Mouse (Mus musculus) hindbrain, embryonic 15.5 days (tissue): ENCODE results near the gene Usp29. TPM values are rescaled to one million over a fixed set of nuclear protein-coding genes. Genes with fewer than 3 reads are reported as not detected.

ENCODE experiments used
- ATAC-seq: fragments of 200-750 bp; cut with Nextera tagmentation; 2 replicates; pipeline ENCODE4 v1.8.0; 2017; ENCODE audit warnings: low read depth, moderate number of reproducible peaks, moderate TSS enrichment; ENCODE audit not compliant: low FRiP score
- H3K27ac ChIP-seq: fragments of 300-500 bp; sonication (generic); replicated peaks from 2 replicates; pipeline ENCODE4 v1.5.1; 2015; ENCODE audit warnings: mild to moderate bottlenecking, inconsistent platforms
- H3K27me3 ChIP-seq: fragments of 300-500 bp; sonication (generic); 2 replicates; pipeline ENCODE4 v1.6.1; 2015; ENCODE audit warnings: control low read depth, inconsistent platforms
- H3K36me3 ChIP-seq: fragments of 300-500 bp; sonication (generic); 2 replicates; pipeline ENCODE4 v1.6.1; 2015; ENCODE audit warnings: control low read depth, inconsistent platforms
- H3K4me1 ChIP-seq: fragments of 300-500 bp; sonication (generic); replicated peaks from 2 replicates; pipeline ENCODE4 v1.6.1; 2015; ENCODE audit warnings: control low read depth, inconsistent platforms
- H3K4me2 ChIP-seq: fragments of 300-500 bp; sonication (generic); 2 replicates; pipeline ENCODE4 v1.6.1; 2015; ENCODE audit warnings: moderate library complexity, mild to moderate bottlenecking, inconsistent platforms
- H3K4me3 ChIP-seq: fragments of 300-500 bp; sonication (generic); 2 replicates; pipeline ENCODE4 v1.5.1; 2015; ENCODE audit warnings: mild to moderate bottlenecking, inconsistent platforms
- H3K9ac ChIP-seq: fragments of 300-500 bp; sonication (generic); 2 replicates; pipeline ENCODE4 v1.6.1; 2015; ENCODE audit warnings: inconsistent platforms
- H3K9me3 ChIP-seq: fragments of 300-500 bp; sonication (generic); 2 replicates; pipeline ENCODE4 v1.6.1; 2016; ENCODE audit warnings: control low read depth, inconsistent platforms
- WGBS: fragments of 180-500 bp; shearing (Covaris S2); methylation state at CpG from one replicate; pipeline ENCODE4 v1.1.7; 2015; 5-methylcytosine and 5-hydroxymethylcytosine counted together
- polyA plus RNA-seq: library from polyadenylated mRNA; unstranded; fragments of >200 nt; fragmentation: Nextera tagmentation; extraction: Ambion mirVana; gene quantifications from 2 replicates; pipeline ENCODE4 v1.2.1, GENCODE M21; 2015

The Usp29 gene
- polyA plus RNA-seq, 1 experiment from 2014 or later: 28.3 TPM

DNA sequence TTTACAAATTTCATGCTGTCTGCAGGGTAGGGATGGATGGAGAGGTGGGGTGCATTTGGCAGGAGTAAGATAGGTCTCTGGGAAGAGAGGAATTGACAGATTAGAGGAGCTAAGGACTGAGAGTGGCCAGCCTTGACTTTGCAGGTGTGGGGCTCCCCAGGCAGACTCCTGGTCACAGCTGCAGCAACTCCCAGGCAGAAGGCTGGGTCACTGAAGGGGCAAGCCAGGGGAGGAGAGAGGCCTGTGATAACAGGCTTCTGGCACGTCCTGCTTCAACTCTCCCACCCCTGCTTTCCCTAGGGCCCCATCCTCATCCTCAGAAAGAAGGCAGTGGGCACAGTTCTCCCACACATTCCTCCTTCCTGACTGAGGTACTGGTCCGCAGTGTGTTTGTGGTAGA is 67.0 kb downstream of the Usp29 start:
- no peak overlapping the region for H3K9ac ChIP-seq
- no peak for ATAC-seq
- no peaks in the 10 kb centered on the region for H3K27me3 ChIP-seq
- no peak overlapping the region for H3K4me2 ChIP-seq
- H3K4me3 ChIP-seq: no peak overlapping the region
- H3K27ac ChIP-seq: no peak overlapping the region
- H3K36me3 ChIP-seq: no peaks in the 10 kb centered on the region
- 66% methylated on average over 2 of the region's 2 CpGs for WGBS
- H3K9me3 ChIP-seq: no peaks in the 10 kb centered on the region
- H3K4me1 ChIP-seq: no peaks in the 10 kb centered on the region

- 72% methylated on average over 9 of the region's 9 CpGs for WGBS
- no peak overlapping the region for H3K27ac ChIP-seq
- H3K9me3 ChIP-seq: no peaks in the 10 kb centered on the region
- no peak overlapping the region for H3K9ac ChIP-seq
- no peak overlapping the region for H3K4me3 ChIP-seq
- H3K4me2 ChIP-seq: no peak overlapping the region
- no peaks in the 10 kb centered on the region for H3K36me3 ChIP-seq
- H3K4me1 ChIP-seq: no peaks in the 10 kb centered on the region
- ATAC-seq: no peak
- H3K27me3 ChIP-seq: no peaks in the 10 kb centered on the region
Observed at GRCm38 (mm10) chr7:6799105-6799805, 68.9 kb downstream of the Usp29 start.

- Histone ChIP-seq H3K4me2 (no peak overlapping the region), H3K4me3 (no peak overlapping the region), H3K36me3 (no peaks in the 10 kb centered on the region), H3K27me3 (no peaks in the 10 kb centered on the region), H3K9ac (no peak overlapping the region), H3K27ac (no peak overlapping the region), H3K9me3 (no peaks in the 10 kb centered on the region), H3K4me1 (no peaks in the 10 kb centered on the region)
- no peak for ATAC-seq
- WGBS: 71% methylated on average over 12 of the region's 12 CpGs
Observed at GRCm38 (mm10) chr7:6800586-6801441, 70.4 kb downstream of the Usp29 start.

- no peaks in the 10 kb centered on the region for H3K36me3 ChIP-seq
- H3K4me3 ChIP-seq: no peak overlapping the region
- no peaks in the 10 kb centered on the region for H3K9me3 ChIP-seq
- no peak overlapping the region for H3K4me2 ChIP-seq
- H3K27me3 ChIP-seq: no peaks in the 10 kb centered on the region
- H3K27ac ChIP-seq: no peak overlapping the region
- no peak for ATAC-seq
- WGBS: 83% methylated on average over 6 of the region's 6 CpGs
- no peaks in the 10 kb centered on the region for H3K4me1 ChIP-seq
- H3K9ac ChIP-seq: no peak overlapping the region
Observed at GRCm38 (mm10) chr7:6801642-6802041, 71.3 kb downstream of the Usp29 start.

GRCm38 (mm10) chr7:6810556-6810955 is 80.2 kb downstream of the Usp29 start:
- WGBS: 7% methylated on average over 3 of the region's 3 CpGs
- H3K27me3 ChIP-seq: no peaks in the 10 kb centered on the region
- no peak overlapping the region for H3K9ac ChIP-seq
- H3K9me3 ChIP-seq: no peaks in the 10 kb centered on the region
- H3K36me3 ChIP-seq: no peaks in the 10 kb centered on the region
- no peak overlapping the region for H3K4me3 ChIP-seq
- peak; percentile 92 for ATAC-seq
- H3K4me2 ChIP-seq: 0 out of 2 replicates have a peak overlapping the region, but pooled peaks have one; percentile 6
- H3K4me1 ChIP-seq: peaks cover 33% of the 10 kb centered on the region
- H3K27ac ChIP-seq: peak overlapping the region; percentile 79

DNA sequence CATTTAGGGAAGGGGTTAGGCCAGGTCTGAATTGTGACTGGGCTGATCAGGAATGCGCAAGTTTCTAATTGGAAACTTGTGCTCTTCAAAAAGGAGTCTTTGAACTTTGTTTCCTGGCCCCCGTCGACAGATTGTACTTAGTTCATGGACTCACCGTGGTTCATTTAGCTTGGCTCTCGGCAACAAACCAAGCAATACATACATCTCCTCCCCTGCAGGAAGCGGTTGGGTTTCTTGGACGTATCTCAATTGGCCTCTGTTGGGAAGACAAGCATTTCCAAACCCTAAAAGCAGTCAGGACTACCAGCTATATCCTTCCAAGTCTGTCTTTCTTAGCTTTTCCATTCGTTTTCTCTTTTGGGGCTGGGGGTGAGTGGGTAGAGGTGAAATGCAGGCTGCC is 84.6 kb downstream of the Usp29 start:
- H3K27ac ChIP-seq: no peak overlapping the region
- no peaks in the 10 kb centered on the region for H3K36me3 ChIP-seq
- H3K4me3 ChIP-seq: no peak overlapping the region
- H3K4me2 ChIP-seq: no peak overlapping the region
- no peaks in the 10 kb centered on the region for H3K9me3 ChIP-seq
- H3K4me1 ChIP-seq: peaks cover 36% of the 10 kb centered on the region
- no peak for ATAC-seq
- H3K27me3 ChIP-seq: no peaks in the 10 kb centered on the region
- 42% methylated on average over 8 of the region's 8 CpGs for WGBS
- H3K9ac ChIP-seq: no peak overlapping the region

DNA sequence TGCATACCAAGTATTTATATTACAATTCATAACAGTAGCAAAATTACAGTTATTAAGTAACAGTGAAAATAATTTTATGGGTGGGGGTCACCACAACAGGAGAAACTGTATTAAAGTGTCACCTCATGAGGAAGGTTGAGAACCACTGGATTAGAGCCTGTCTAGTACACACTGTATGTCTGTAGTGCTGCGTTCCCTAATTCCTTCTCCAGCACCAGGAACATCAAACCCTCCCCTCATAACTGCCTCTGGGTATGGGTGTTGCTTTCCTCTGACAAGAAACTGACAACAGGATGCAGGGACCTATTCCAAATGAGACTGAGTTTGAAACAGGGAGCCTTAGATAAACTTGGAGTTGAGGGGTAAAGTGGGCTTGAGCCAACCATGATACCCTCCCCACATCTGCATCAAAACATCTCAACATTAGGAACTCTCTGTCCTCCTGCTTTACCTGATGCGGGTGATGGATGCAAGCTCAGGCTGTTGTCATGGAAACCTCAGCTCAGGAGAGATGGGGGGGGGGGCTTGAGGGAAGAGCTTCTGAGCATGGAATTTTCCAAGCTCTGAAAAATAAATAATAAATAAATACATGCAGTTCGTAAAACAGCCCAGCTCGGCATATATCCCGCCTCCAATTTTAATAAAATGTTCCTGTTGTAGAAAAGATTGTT is 86.5 kb downstream of the Usp29 start:
- Histone ChIP-seq H3K27ac (peak overlapping the region; percentile 69), H3K4me2 (no peak overlapping the region), H3K36me3 (no peaks in the 10 kb centered on the region), H3K4me1 (peaks cover 19% of the 10 kb centered on the region), H3K27me3 (no peaks in the 10 kb centered on the region), H3K9ac (no peak overlapping the region), H3K9me3 (no peaks in the 10 kb centered on the region), H3K4me3 (no peak overlapping the region)
- peak; percentile 67; the same call in 1 of the 2 replicates for ATAC-seq
- 69% methylated on average over 5 of the region's 5 CpGs for WGBS

- Histone ChIP-seq H3K4me2 (no peak overlapping the region), H3K27ac (no peak overlapping the region), H3K27me3 (no peaks in the 10 kb centered on the region), H3K9me3 (no peaks in the 10 kb centered on the region), H3K9ac (no peak overlapping the region), H3K4me1 (peaks cover 11% of the 10 kb centered on the region), H3K36me3 (no peaks in the 10 kb centered on the region), H3K4me3 (no peak overlapping the region)
- ATAC-seq: no peak
- WGBS: 92% methylated on average over 6 of the region's 6 CpGs
Observed at GRCm38 (mm10) chr7:6820296-6820695, 89.9 kb downstream of the Usp29 start.

- no peaks in the 10 kb centered on the region for H3K9me3 ChIP-seq
- no peak overlapping the region for H3K4me3 ChIP-seq
- no peak overlapping the region for H3K9ac ChIP-seq
- H3K4me1 ChIP-seq: peaks cover 6% of the 10 kb centered on the region; the same call in 1 of the 2 replicates
- no peaks in the 10 kb centered on the region for H3K27me3 ChIP-seq
- no peaks in the 10 kb centered on the region for H3K36me3 ChIP-seq
- H3K27ac ChIP-seq: no peak overlapping the region
- WGBS: 41% methylated on average over 4 of the region's 4 CpGs
- ATAC-seq: no peak
- no peak overlapping the region for H3K4me2 ChIP-seq
Observed at GRCm38 (mm10) chr7:6822633-6823032, 92.3 kb downstream of the Usp29 start.

DNA sequence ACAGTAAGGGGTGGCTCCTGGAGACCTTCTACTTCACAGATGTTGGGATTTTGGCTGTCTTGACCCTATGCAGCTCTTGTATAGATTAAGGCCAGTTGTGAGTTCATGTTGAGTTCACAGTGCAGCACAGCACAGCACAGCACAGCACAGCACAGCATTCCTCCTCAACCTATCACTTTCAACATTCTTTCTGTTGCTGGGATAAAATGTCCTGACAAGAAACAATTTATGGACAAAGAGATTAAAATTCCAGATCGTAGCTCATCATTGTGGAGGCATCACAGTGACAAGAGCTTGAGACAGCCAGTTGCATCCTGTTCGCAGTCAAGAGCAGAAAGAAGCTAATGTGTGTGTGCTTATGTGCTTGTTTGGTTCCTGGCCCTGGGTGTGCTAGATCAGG is 93.3 kb downstream of the Usp29 start:
- no peak overlapping the region for H3K4me3 ChIP-seq
- H3K27ac ChIP-seq: no peak overlapping the region
- H3K27me3 ChIP-seq: no peaks in the 10 kb centered on the region
- H3K9me3 ChIP-seq: no peaks in the 10 kb centered on the region
- no peak overlapping the region for H3K4me2 ChIP-seq
- peaks cover 6% of the 10 kb centered on the region; the same call in 1 of the 2 replicates for H3K4me1 ChIP-seq
- 23% methylated on average over 2 of the region's 2 CpGs for WGBS
- no peaks in the 10 kb centered on the region for H3K36me3 ChIP-seq
- no peak overlapping the region for H3K9ac ChIP-seq
- no peak for ATAC-seq

DNA sequence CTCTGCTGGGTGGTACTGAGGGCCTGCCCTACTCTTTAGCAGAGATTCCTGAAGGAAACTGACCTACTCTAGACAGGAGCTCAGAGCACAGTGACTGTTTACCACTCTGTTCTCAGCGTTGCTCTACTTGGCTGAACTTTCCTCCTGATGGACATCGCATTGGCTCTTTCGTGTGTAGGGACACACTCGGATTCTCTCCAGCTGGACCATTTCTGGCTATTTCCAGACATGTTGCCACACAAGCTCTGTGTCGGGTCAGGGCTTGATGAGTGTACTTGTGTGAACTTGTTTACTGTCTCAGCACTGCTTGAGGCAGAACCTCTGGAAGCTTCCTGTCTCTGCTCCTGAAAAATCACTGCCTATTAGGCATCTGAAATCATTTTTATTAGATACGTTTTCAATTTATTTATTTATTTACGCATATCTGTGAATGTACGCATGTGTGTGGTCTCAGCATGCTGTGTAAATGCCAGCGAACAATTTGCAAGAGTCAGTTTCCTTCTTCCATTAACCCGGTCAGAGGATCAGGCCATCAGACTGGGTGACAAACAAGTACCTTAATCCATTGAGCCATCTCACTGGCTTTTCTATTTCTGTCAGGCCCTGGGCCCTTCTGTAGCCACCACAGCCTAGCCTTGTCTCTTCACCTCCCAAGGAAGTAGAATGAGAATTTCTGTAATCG is 95.7 kb downstream of the Usp29 start:
- Histone ChIP-seq H3K4me3 (no peak overlapping the region), H3K9ac (no peak overlapping the region), H3K27me3 (no peaks in the 10 kb centered on the region), H3K9me3 (no peaks in the 10 kb centered on the region), H3K4me2 (no peak overlapping the region), H3K27ac (no peak overlapping the region), H3K36me3 (no peaks in the 10 kb centered on the region), H3K4me1 (peaks cover 20% of the 10 kb centered on the region)
- 86% methylated on average over 11 of the region's 11 CpGs for WGBS
- no peak for ATAC-seq
